Mouse (Mus musculus): ENCODE results near the gene Dclre1a.
A peak's percentile ranks its signal among the peaks of the same experiment; 100 is the strongest.
"Not testable (repeated sequence)": the region's sequence is repeated elsewhere in the genome, so short reads cannot be mapped to it uniquely, and the experiment has no call there.

Dclre1a gene

GRCm38 (mm10) chr19:56548230-56549032 lies 409 bp upstream of the Dclre1a start, which contains the start of gene Nhlrc2:
TSS of gene Nhlrc2 (plus strand) at chr19:56548261.
- peak; percentile 75 for DNase-seq

- no peak for DNase-seq
These were observed 2.0 kb downstream of the Dclre1a start for GRCm38 (mm10) chr19:56546031-56546430.

- no peak for DNase-seq
These were observed 3.2 kb downstream of the Dclre1a start for GRCm38 (mm10) chr19:56544681-56545388.

GRCm38 (mm10) chr19:56543320-56543719 lies 4.7 kb downstream of the Dclre1a start:
- DNase-seq: no peak

GRCm38 (mm10) chr19:56535765-56536164 lies 12.3 kb downstream of the Dclre1a start:
- DNase-seq: no peak

GRCm38 (mm10) chr19:56535064-56535463 lies 13.0 kb downstream of the Dclre1a start:
- no peak for DNase-seq

- DNase-seq: no peak
These were observed 13.7 kb downstream of the Dclre1a start for GRCm38 (mm10) chr19:56534337-56534736.

GRCm38 (mm10) chr19:56533291-56534071 lies 14.5 kb downstream of the Dclre1a start:
- DNase-seq: no peak

GRCm38 (mm10) chr19:56531251-56531650 lies 16.8 kb downstream of the Dclre1a start:
- DNase-seq: no peak

GRCm38 (mm10) chr19:56530529-56530928 lies 17.5 kb downstream of the Dclre1a start:
- not testable (repeated sequence) for DNase-seq

- not testable (repeated sequence) for DNase-seq
These were observed 28.6 kb downstream of the Dclre1a start for GRCm38 (mm10) chr19:56519408-56519807.

GRCm38 (mm10) chr19:56513527-56513926 lies 34.5 kb downstream of the Dclre1a start:
- DNase-seq: not testable (repeated sequence)

GRCm38 (mm10) chr19:56511207-56511606 lies 36.8 kb downstream of the Dclre1a start:
- not testable (repeated sequence) for DNase-seq

- not testable (repeated sequence) for DNase-seq
These were observed 44.5 kb downstream of the Dclre1a start for GRCm38 (mm10) chr19:56503525-56503924.

GRCm38 (mm10) chr19:56503069-56503468 lies 45.0 kb downstream of the Dclre1a start:
- not testable (repeated sequence) for DNase-seq

- DNase-seq: not testable (repeated sequence)
These were observed 53.9 kb downstream of the Dclre1a start for GRCm38 (mm10) chr19:56494157-56494556.

- no peak for DNase-seq
These were observed 58.4 kb downstream of the Dclre1a start for GRCm38 (mm10) chr19:56489601-56490000.

- DNase-seq: no peak
These were observed 60.7 kb downstream of the Dclre1a start for GRCm38 (mm10) chr19:56487339-56487738.

GRCm38 (mm10) chr19:56486926-56487325 lies 61.1 kb downstream of the Dclre1a start:
- DNase-seq: no peak

- DNase-seq: no peak
These were observed 62.4 kb downstream of the Dclre1a start for GRCm38 (mm10) chr19:56485376-56486271.

- no peak for DNase-seq
These were observed 63.2 kb downstream of the Dclre1a start for GRCm38 (mm10) chr19:56484630-56485375.

All from cerebellum, adult 11 months (tissue).